Mouse (Mus musculus) stomach, postnatal 0 days (tissue): ENCODE measurements around the gene Gid8. TPM values are rescaled to one million over a fixed set of nuclear protein-coding genes. Genes with fewer than 3 reads are reported as not detected.

Experiments
- ATAC-seq: fragments of 200-750 bp; cut with Nextera tagmentation; 2 replicates; pipeline ENCODE4 v1.8.0; 2017; ENCODE audit not compliant: low FRiP score, low TSS enrichment
- DNase-seq: peaks from one replicate; pipeline ENCODE4 v3.0.0-alpha.2; 2016; ENCODE audit warnings: low spot score
- H3K27ac ChIP-seq: fragments of 300-500 bp; sonication (generic); replicated peaks from 2 replicates; pipeline ENCODE4 v1.5.1; 2014; ENCODE audit warnings: mild to moderate bottlenecking, control low read depth
- H3K27me3 ChIP-seq: fragments of 300-500 bp; sonication (generic); 2 replicates; pipeline ENCODE4 v1.6.1; 2014; ENCODE audit warnings: low read length; ENCODE audit not compliant: control insufficient read depth, insufficient read depth
- H3K36me3 ChIP-seq: fragments of 300-500 bp; sonication (generic); 2 replicates; pipeline ENCODE4 v1.6.1; 2014; ENCODE audit warnings: low read length, mixed read lengths; ENCODE audit not compliant: control insufficient read depth, insufficient read depth
- H3K4me1 ChIP-seq: fragments of 300-500 bp; sonication (generic); replicated peaks from 2 replicates; pipeline ENCODE4 v1.6.1; 2014; ENCODE audit warnings: antibody characterized with exemption; ENCODE audit not compliant: control insufficient read depth, insufficient read depth
- H3K4me2 ChIP-seq: fragments of 300-500 bp; sonication (generic); replicated peaks from 2 replicates; pipeline ENCODE4 v1.6.1; 2014; ENCODE audit warnings: low read depth, mild to moderate bottlenecking, control low read depth, moderate library complexity
- H3K4me3 ChIP-seq: fragments of 300-500 bp; sonication (generic); 2 replicates; pipeline ENCODE4 v1.5.1; 2014; ENCODE audit warnings: low read depth, low read length, control low read depth
- H3K9ac ChIP-seq: fragments of 300-500 bp; sonication (generic); 2 replicates; pipeline ENCODE4 v1.6.1; 2014; ENCODE audit warnings: mild to moderate bottlenecking, low read length, control low read depth, mixed read lengths
- H3K9me3 ChIP-seq: fragments of 300-500 bp; sonication (generic); 2 replicates; pipeline ENCODE4 v1.6.1; 2016; ENCODE audit warnings: low read length; ENCODE audit not compliant: control insufficient read depth
- CTCF ChIP-seq: IDR thresholded peaks from 2 replicates; pipeline ENCODE4 v1.5.1; 2016; ENCODE audit warnings: antibody characterized with exemption, low read depth, mild to moderate bottlenecking, moderate library complexity
- EP300 ChIP-seq: optimal IDR thresholded peaks from 2 replicates; pipeline ENCODE3; 2016; ENCODE audit warnings: antibody characterized with exemption
- WGBS: fragments of 180-500 bp; shearing (Covaris S2); extraction: QIAGEN DNeasy Blood & Tissue Kit; methylation state at CpG from one replicate; pipeline ENCODE4 v1.1.7; 2014; 5-methylcytosine and 5-hydroxymethylcytosine counted together
- polyA plus RNA-seq: library from polyadenylated mRNA; unstranded; fragments of >200 nt; fragmentation: Nextera tagmentation; extraction: Ambion mirVana; gene quantifications from 2 replicates; pipeline ENCODE4 v1.2.1, GENCODE M21; 2015

Gene Gid8
- polyA plus RNA-seq, 1 experiment from 2014 or later: 60.7 TPM

- no peaks in the 10 kb centered on the region for H3K4me1 ChIP-seq
- no peak overlapping the region for H3K4me2 ChIP-seq
- no peak overlapping the region for H3K9ac ChIP-seq
- H3K27me3 ChIP-seq: no peaks in the 10 kb centered on the region
- TF ChIP-seq CTCF: no peak
- TF ChIP-seq EP300: no peak
- DNase-seq (no peak), ATAC-seq (no peak)
- no peaks in the 10 kb centered on the region for H3K9me3 ChIP-seq
- no peak overlapping the region for H3K27ac ChIP-seq
- H3K36me3 ChIP-seq: peaks cover 49% of the 10 kb centered on the region
- no peak overlapping the region for H3K4me3 ChIP-seq
- WGBS: 89% methylated on average over 2 of the region's 2 CpGs
Measured at GRCm38 (mm10) chr2:180683524-180683923, 26.4 kb upstream of the Gid8 start.

DNA sequence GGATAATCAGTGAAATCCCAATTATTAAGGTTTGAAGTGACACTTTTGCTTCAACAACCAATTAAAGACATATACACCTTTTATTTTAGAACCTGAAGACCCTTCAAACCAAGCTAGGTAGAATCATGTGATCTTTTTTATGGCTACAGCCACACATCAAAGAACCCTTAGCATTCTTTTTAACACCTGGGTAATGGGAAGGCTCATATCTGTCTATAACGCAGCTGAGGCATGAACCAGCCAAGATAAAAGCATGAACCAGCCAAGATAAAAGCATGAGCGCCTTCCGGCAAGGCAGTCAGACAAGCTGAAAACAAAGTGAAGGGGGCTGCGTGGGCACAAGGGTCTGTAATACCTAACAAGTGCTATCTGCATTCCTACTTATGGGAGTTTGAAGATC, 25.9 kb upstream of the Gid8 start:
- TF ChIP-seq EP300 (no peak), CTCF (no peak)
- H3K4me2 ChIP-seq: no peak overlapping the region
- H3K9me3 ChIP-seq: no peaks in the 10 kb centered on the region
- peaks cover 55% of the 10 kb centered on the region for H3K36me3 ChIP-seq
- H3K4me1 ChIP-seq: no peaks in the 10 kb centered on the region
- no peak overlapping the region for H3K27ac ChIP-seq
- 83% methylated on average over 4 of the region's 4 CpGs for WGBS
- no peak overlapping the region for H3K9ac ChIP-seq
- no peaks in the 10 kb centered on the region for H3K27me3 ChIP-seq
- no peak overlapping the region for H3K4me3 ChIP-seq
- DNase-seq: no peak
- no peak for ATAC-seq

GRCm38 (mm10) chr2:180689841-180690240, 20.1 kb upstream of the Gid8 start:
- ATAC-seq (no peak), DNase-seq (no peak)
- peaks cover 36% of the 10 kb centered on the region for H3K36me3 ChIP-seq
- H3K9me3 ChIP-seq: no peaks in the 10 kb centered on the region
- no peak overlapping the region for H3K27ac ChIP-seq
- 0 out of 2 replicates have a peak, but pooled peaks cover 2% of the 10 kb centered on the region for H3K4me1 ChIP-seq
- H3K27me3 ChIP-seq: no peaks in the 10 kb centered on the region
- TF ChIP-seq CTCF: no peak
- no peak for TF ChIP-seq EP300
- no peak overlapping the region for H3K4me3 ChIP-seq
- H3K4me2 ChIP-seq: no peak overlapping the region
- 84% methylated on average over 5 of the region's 5 CpGs for WGBS
- no peak overlapping the region for H3K9ac ChIP-seq

DNA sequence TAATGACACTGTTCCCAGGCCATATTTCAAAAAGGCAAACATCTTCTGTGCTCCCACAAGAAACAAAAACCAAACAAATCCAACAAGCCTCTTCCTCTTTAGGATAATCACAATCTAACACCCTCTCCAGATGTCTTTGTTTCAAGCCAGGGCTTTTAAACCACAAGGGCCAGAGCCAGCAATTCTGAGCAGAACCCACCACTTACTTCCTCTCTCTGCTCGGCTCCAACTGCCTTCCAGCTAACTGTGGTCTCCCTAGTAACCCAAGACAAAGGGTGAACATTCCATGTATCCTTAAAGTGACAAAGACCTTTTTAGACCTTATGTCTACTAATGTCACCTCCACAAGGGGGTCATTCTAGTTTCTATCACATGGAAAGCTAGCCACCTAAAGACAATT, 17.3 kb upstream of the Gid8 start:
- peaks cover 18% of the 10 kb centered on the region for H3K36me3 ChIP-seq
- H3K27ac ChIP-seq: no peak overlapping the region; the same call in 1 of the 2 replicates
- no peak overlapping the region for H3K4me3 ChIP-seq
- no peak overlapping the region for H3K9ac ChIP-seq
- 8% methylated on average over 1 of the region's 1 CpGs for WGBS
- no peak for TF ChIP-seq CTCF
- TF ChIP-seq EP300: no peak
- ATAC-seq (no peak; the same call in 1 of the 2 replicates), DNase-seq (no peak)
- H3K4me2 ChIP-seq: no peak overlapping the region
- H3K9me3 ChIP-seq: no peaks in the 10 kb centered on the region
- 0 out of 2 replicates have a peak, but pooled peaks cover 2% of the 10 kb centered on the region for H3K4me1 ChIP-seq
- no peaks in the 10 kb centered on the region for H3K27me3 ChIP-seq

DNA sequence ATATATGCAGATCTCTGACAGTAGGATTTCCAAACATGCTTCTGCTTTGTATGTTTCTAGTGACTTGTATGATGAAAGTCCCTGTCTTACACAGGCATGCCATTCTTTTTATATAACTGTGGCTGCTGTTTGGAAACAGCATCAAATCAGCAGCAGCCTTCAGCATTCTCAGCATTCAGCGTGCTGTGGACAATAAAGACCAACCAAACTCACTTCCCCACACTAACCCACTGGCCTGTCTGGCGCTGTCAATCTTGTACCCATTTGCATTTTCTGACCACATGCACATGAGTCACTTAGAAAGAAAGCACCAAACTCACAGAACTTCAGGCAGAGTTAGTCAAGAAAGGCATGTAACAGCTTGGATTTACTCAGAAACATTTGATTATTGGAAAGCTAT, 14.7 kb upstream of the Gid8 start:
- TF ChIP-seq EP300: no peak
- TF ChIP-seq CTCF: no peak
- Histone ChIP-seq H3K4me2 (no peak overlapping the region), H3K36me3 (no peaks in the 10 kb centered on the region), H3K27me3 (no peaks in the 10 kb centered on the region), H3K4me3 (no peak overlapping the region), H3K27ac (no peak overlapping the region), H3K4me1 (0 out of 2 replicates have a peak, but pooled peaks cover 7% of the 10 kb centered on the region), H3K9ac (no peak overlapping the region), H3K9me3 (no peaks in the 10 kb centered on the region)
- ATAC-seq: no peak
- 77% methylated on average over 2 of the region's 2 CpGs for WGBS
- no peak for DNase-seq

DNA sequence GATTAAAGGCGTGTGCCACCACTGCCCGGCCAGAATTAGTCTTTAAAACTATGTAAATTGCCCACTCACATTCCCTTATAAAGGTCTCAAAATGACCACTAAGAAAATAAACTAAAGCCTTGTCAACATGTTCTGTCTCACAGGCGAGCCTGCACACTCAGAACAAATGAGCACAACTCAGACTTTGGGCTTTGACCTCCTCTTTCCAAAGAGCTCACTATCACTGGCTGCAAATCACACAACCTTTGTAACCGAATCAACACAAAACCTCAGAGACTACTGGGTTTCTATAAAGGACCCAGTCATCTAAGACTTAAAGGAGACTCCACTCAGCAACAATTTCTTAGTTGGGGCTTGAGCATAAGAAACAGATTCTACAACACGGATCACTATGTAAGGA, 9.5 kb upstream of the Gid8 start:
- peak overlapping the region; percentile 98; the same call in 1 of the 2 replicates for H3K27ac ChIP-seq
- 53% methylated on average over 5 of the region's 5 CpGs for WGBS
- peak overlapping the region; percentile 99 for H3K9ac ChIP-seq
- H3K4me2 ChIP-seq: peak overlapping the region; percentile 82
- 0 out of 2 replicates have a peak, but pooled peaks cover 8% of the 10 kb centered on the region for H3K4me1 ChIP-seq
- H3K36me3 ChIP-seq: no peaks in the 10 kb centered on the region
- ATAC-seq (no peak; the same call in 1 of the 2 replicates), DNase-seq (peak; percentile 27)
- no peaks in the 10 kb centered on the region for H3K9me3 ChIP-seq
- no peaks in the 10 kb centered on the region for H3K27me3 ChIP-seq
- TF ChIP-seq CTCF (no peak), EP300 (no peak)
- peak overlapping the region; percentile 92 for H3K4me3 ChIP-seq
